Mouse (Mus musculus) bone marrow, adult 2 months (tissue): ENCODE results near the gene Pard6b.

Source experiments
- CTCF ChIP-seq: fragments of 200-500 bp; IDR thresholded peaks from 2 replicates; pipeline ENCODE4 v1.5.1; 2011; ENCODE audit warnings: low read length, control low read depth; ENCODE audit not compliant: control insufficient read depth, insufficient read depth
- POLR2A ChIP-seq: fragments of 200-500 bp; IDR thresholded peaks from 2 replicates; pipeline ENCODE4 v1.6.1; 2011; ENCODE audit warnings: low read depth, mild to moderate bottlenecking, control low read depth, low read length, borderline replicate concordance; ENCODE audit not compliant: control insufficient read depth

DNA sequence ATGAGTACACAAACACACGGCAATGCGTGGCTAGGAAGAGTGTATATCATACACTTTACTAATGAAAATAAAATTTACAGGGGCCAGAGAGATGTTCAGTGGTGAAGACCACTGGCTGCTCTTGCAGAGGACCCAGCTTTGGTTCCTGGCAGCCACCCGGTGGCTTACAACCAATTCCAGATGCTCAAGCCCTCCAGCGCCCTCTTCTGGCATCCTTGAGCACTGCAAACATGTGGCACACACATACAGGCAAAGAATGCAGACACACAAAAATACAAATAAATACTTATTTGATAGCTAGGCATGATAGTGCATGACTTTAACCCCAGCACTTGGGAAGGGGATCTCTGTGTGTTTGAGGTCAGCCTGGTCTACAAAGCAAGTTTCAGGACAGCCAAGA, 34.3 kb upstream of the Pard6b start:
- TF ChIP-seq CTCF (no peak), POLR2A (no peak)
